Mouse (Mus musculus) embryonic facial prominence, embryonic 14.5 days (tissue): ENCODE data around the gene Zfp90. TPM values are rescaled to one million over a fixed set of nuclear protein-coding genes. Genes with fewer than 3 reads are reported as not detected.

Source experiments
- ATAC-seq: fragments of 200-750 bp; cut with Nextera tagmentation; 2 replicates; pipeline ENCODE4 v1.8.0; 2017; ENCODE audit warnings: low read depth, moderate number of reproducible peaks, moderate TSS enrichment
- DNase-seq: peaks from one replicate; pipeline ENCODE4 v3.0.0-alpha.2; 2015; ENCODE audit warnings: low spot score
- H3K27ac ChIP-seq: fragments of 300-500 bp; sonication (generic); replicated peaks from 2 replicates; pipeline ENCODE4 v1.5.1; 2014; ENCODE audit warnings: low read depth, mild to moderate bottlenecking, low read length, moderate library complexity
- H3K27me3 ChIP-seq: fragments of 300-500 bp; sonication (generic); replicated peaks from 2 replicates; pipeline ENCODE4 v1.6.1; 2014; ENCODE audit warnings: low read length; ENCODE audit not compliant: control insufficient read depth, insufficient read depth
- H3K36me3 ChIP-seq: fragments of 300-500 bp; sonication (generic); 2 replicates; pipeline ENCODE4 v1.6.1; 2014; ENCODE audit warnings: low read length, mixed read lengths; ENCODE audit not compliant: control insufficient read depth, insufficient read depth
- H3K4me1 ChIP-seq: fragments of 300-500 bp; sonication (generic); 2 replicates; pipeline ENCODE4 v1.6.1; 2014; ENCODE audit warnings: antibody characterized with exemption, low read length; ENCODE audit not compliant: control insufficient read depth, insufficient read depth
- H3K4me2 ChIP-seq: fragments of 300-500 bp; sonication (generic); 2 replicates; pipeline ENCODE4 v1.6.1; 2014; ENCODE audit warnings: low read depth, mild to moderate bottlenecking, low read length, moderate library complexity, mixed read lengths
- H3K4me3 ChIP-seq: fragments of 300-500 bp; sonication (generic); 2 replicates; pipeline ENCODE4 v1.5.1; 2014; ENCODE audit warnings: low read depth, mild to moderate bottlenecking, low read length
- H3K9ac ChIP-seq: fragments of 300-500 bp; sonication (generic); 2 replicates; pipeline ENCODE4 v1.6.1; 2014; ENCODE audit warnings: low read depth, mild to moderate bottlenecking, low read length, moderate library complexity, mixed read lengths
- H3K9me3 ChIP-seq: fragments of 300-500 bp; sonication (generic); 2 replicates; pipeline ENCODE4 v1.6.1; 2016; ENCODE audit warnings: low read length; ENCODE audit not compliant: control insufficient read depth
- WGBS: fragments of 180-500 bp; shearing (Covaris S2); extraction: QIAGEN DNeasy Blood & Tissue Kit; methylation state at CpG from one replicate; pipeline ENCODE4 v1.1.7; 2014; 5-methylcytosine and 5-hydroxymethylcytosine counted together
- polyA plus RNA-seq: library from polyadenylated mRNA; unstranded; fragments of >200 nt; fragmentation: Nextera tagmentation; extraction: Ambion mirVana; gene quantifications from 2 replicates; pipeline ENCODE4 v1.2.1, GENCODE M21; 2014

Gene Zfp90
- polyA plus RNA-seq, 1 experiment from 2014 or later: 18.4 TPM

DNA sequence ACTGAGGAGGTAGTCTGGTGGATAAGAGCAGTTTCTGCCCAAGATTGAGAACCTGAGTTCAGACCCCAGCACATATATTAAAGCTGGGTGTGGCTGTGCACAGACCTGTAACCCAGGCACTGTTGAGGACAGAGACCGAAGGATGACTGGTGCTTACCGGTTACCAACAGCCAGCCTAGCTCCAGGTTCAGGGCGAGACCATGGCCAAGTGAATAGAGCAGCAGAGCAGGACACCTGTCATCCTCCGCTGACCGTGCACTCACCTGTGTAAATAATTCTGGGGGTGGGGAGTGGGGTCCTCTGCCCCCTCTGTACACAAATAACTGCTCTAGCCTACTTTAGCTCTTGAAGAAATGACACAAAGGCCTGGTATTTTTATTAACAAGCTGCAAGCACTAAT lies 58.9 kb downstream of the Zfp90 start:
- WGBS: 92% methylated on average over 5 of the region's 5 CpGs
- no peaks in the 10 kb centered on the region for H3K9me3 ChIP-seq
- no peaks in the 10 kb centered on the region for H3K36me3 ChIP-seq
- no peak for DNase-seq
- H3K4me1 ChIP-seq: no peaks in the 10 kb centered on the region
- no peak overlapping the region for H3K9ac ChIP-seq
- H3K4me3 ChIP-seq: no peak overlapping the region
- no peak overlapping the region for H3K27ac ChIP-seq
- no peak overlapping the region for H3K4me2 ChIP-seq
- H3K27me3 ChIP-seq: no peaks in the 10 kb centered on the region
- no peak for ATAC-seq

Other genes starting within 250 kb of the Zfp90 start
- 46.9 and 51.6 TPM in 2 replicates for gene Slc7a6, start 246.5 kb upstream of the Zfp90 start, polyA plus RNA-seq
- gene Slc7a6os, start 204.4 kb upstream of the Zfp90 start, polyA plus RNA-seq: 29.4 and 31.5 TPM in 2 replicates
- gene Prmt7, start 204.4 kb upstream of the Zfp90 start, polyA plus RNA-seq: 38.7 and 47.6 TPM in 2 replicates
- 30.6 and 36.3 TPM in 2 replicates for gene Smpd3, start 77.3 kb upstream of the Zfp90 start, polyA plus RNA-seq
- gene 6030452D12Rik, start 85.2 kb downstream of the Zfp90 start, polyA plus RNA-seq: not detected in 2 replicates
- 9.8 and 15.5 TPM in 2 replicates for gene Cdh3, start 95.6 kb downstream of the Zfp90 start, polyA plus RNA-seq
- gene Gm10073, start 158.1 kb downstream of the Zfp90 start, polyA plus RNA-seq: 11.4 and 13.7 TPM in 2 replicates
- 37.3 and 47.5 TPM in 2 replicates for gene Cdh1, start 188.0 kb downstream of the Zfp90 start, polyA plus RNA-seq